Mouse (Mus musculus) limb, embryonic 15.5 days (tissue): ENCODE data around the gene Gm9821. TPM values are rescaled to one million over a fixed set of nuclear protein-coding genes. Genes with fewer than 3 reads are reported as not detected.

Experiments
- ATAC-seq: fragments of 200-750 bp; cut with Nextera tagmentation; 2 replicates; pipeline ENCODE4 v1.8.0; 2017; ENCODE audit warnings: low read depth, moderate TSS enrichment; ENCODE audit not compliant: insufficient number of reproducible peaks, low FRiP score, low TSS enrichment
- H3K27ac ChIP-seq: fragments of 300-500 bp; sonication (generic); 2 replicates; pipeline ENCODE4 v1.5.1; 2015; ENCODE audit warnings: moderate library complexity, mild to moderate bottlenecking, inconsistent platforms
- H3K27me3 ChIP-seq: fragments of 300-500 bp; sonication (generic); 2 replicates; pipeline ENCODE4 v1.6.1; 2015; ENCODE audit warnings: inconsistent platforms
- H3K36me3 ChIP-seq: fragments of 300-500 bp; sonication (generic); 2 replicates; pipeline ENCODE4 v1.6.1; 2015; ENCODE audit warnings: inconsistent platforms
- H3K4me1 ChIP-seq: fragments of 300-500 bp; sonication (generic); 2 replicates; pipeline ENCODE4 v1.6.1; 2015; ENCODE audit warnings: inconsistent platforms
- H3K4me2 ChIP-seq: fragments of 300-500 bp; sonication (generic); 2 replicates; pipeline ENCODE4 v1.6.1; 2015; ENCODE audit warnings: mild to moderate bottlenecking, inconsistent platforms
- H3K4me3 ChIP-seq: fragments of 300-500 bp; sonication (generic); 2 replicates; pipeline ENCODE4 v1.5.1; 2015; ENCODE audit warnings: mild to moderate bottlenecking, inconsistent platforms
- H3K9ac ChIP-seq: fragments of 300-500 bp; sonication (generic); 2 replicates; pipeline ENCODE4 v1.6.1; 2015; ENCODE audit warnings: inconsistent platforms
- H3K9me3 ChIP-seq: fragments of 300-500 bp; sonication (generic); 2 replicates; pipeline ENCODE4 v1.6.1; 2016; ENCODE audit warnings: inconsistent platforms
- WGBS: fragments of 180-500 bp; shearing (Covaris S2); methylation state at CpG from one replicate; pipeline ENCODE4 v1.1.7; 2015; 5-methylcytosine and 5-hydroxymethylcytosine counted together
- polyA plus RNA-seq: library from polyadenylated mRNA; unstranded; fragments of >200 nt; fragmentation: Nextera tagmentation; extraction: Ambion mirVana; gene quantifications from 2 replicates; pipeline ENCODE4 v1.2.1, GENCODE M21; 2015

Gm9821 gene
- polyA plus RNA-seq, 1 experiment from 2014 or later: 0.45 TPM

- Histone ChIP-seq H3K27ac (no peak overlapping the region), H3K4me1 (peaks cover 55% of the 10 kb centered on the region), H3K27me3 (no peaks in the 10 kb centered on the region), H3K36me3 (no peaks in the 10 kb centered on the region), H3K4me2 (no peak overlapping the region), H3K9ac (no peak overlapping the region), H3K9me3 (no peaks in the 10 kb centered on the region), H3K4me3 (no peak overlapping the region)
- WGBS: 24% methylated on average over 5 of the region's 5 CpGs
- no peak for ATAC-seq
Observed at GRCm38 (mm10) chr2:91953825-91954224, 8.3 kb downstream of the Gm9821 start.

GRCm38 (mm10) chr2:91955121-91955591 lies 9.7 kb downstream of the Gm9821 start:
- H3K36me3 ChIP-seq: no peaks in the 10 kb centered on the region
- no peak for ATAC-seq
- H3K27me3 ChIP-seq: no peaks in the 10 kb centered on the region
- no peak overlapping the region for H3K27ac ChIP-seq
- peaks cover 50% of the 10 kb centered on the region for H3K4me1 ChIP-seq
- no peak overlapping the region for H3K9ac ChIP-seq
- WGBS: 82% methylated on average over 4 of the region's 4 CpGs
- H3K9me3 ChIP-seq: no peaks in the 10 kb centered on the region
- H3K4me3 ChIP-seq: no peak overlapping the region
- no peak overlapping the region for H3K4me2 ChIP-seq

- H3K27ac ChIP-seq: no peak overlapping the region
- H3K9ac ChIP-seq: no peak overlapping the region
- 72% methylated on average over 6 of the region's 6 CpGs for WGBS
- H3K36me3 ChIP-seq: no peaks in the 10 kb centered on the region
- H3K27me3 ChIP-seq: no peaks in the 10 kb centered on the region
- H3K9me3 ChIP-seq: no peaks in the 10 kb centered on the region
- H3K4me1 ChIP-seq: peaks cover 47% of the 10 kb centered on the region
- no peak overlapping the region for H3K4me3 ChIP-seq
- ATAC-seq: no peak
- no peak overlapping the region for H3K4me2 ChIP-seq
Observed at GRCm38 (mm10) chr2:91955875-91956274, 10.4 kb downstream of the Gm9821 start.

- H3K27ac ChIP-seq: peak overlapping the region; percentile 54; the same call in 1 of the 2 replicates
- H3K9ac ChIP-seq: no peak overlapping the region
- H3K36me3 ChIP-seq: no peaks in the 10 kb centered on the region
- H3K4me3 ChIP-seq: no peak overlapping the region
- ATAC-seq: peak; percentile 42; the same call in 1 of the 2 replicates
- no peak overlapping the region for H3K4me2 ChIP-seq
- no peaks in the 10 kb centered on the region for H3K9me3 ChIP-seq
- H3K27me3 ChIP-seq: no peaks in the 10 kb centered on the region
- 16% methylated on average over 4 of the region's 4 CpGs for WGBS
- H3K4me1 ChIP-seq: peaks cover 58% of the 10 kb centered on the region
Observed at GRCm38 (mm10) chr2:91957096-91957495, 11.6 kb downstream of the Gm9821 start.

GRCm38 (mm10) chr2:91958049-91958448 lies 12.5 kb downstream of the Gm9821 start:
- Histone ChIP-seq H3K9ac (no peak overlapping the region), H3K27me3 (no peaks in the 10 kb centered on the region), H3K27ac (no peak overlapping the region), H3K36me3 (no peaks in the 10 kb centered on the region), H3K4me1 (peaks cover 68% of the 10 kb centered on the region), H3K4me3 (no peak overlapping the region), H3K9me3 (no peaks in the 10 kb centered on the region), H3K4me2 (no peak overlapping the region)
- 73% methylated on average over 8 of the region's 8 CpGs for WGBS
- no peak for ATAC-seq

GRCm38 (mm10) chr2:91958701-91959457 lies 13.4 kb downstream of the Gm9821 start:
- Histone ChIP-seq H3K9ac (no peak overlapping the region), H3K27me3 (no peaks in the 10 kb centered on the region), H3K9me3 (no peaks in the 10 kb centered on the region), H3K4me1 (peaks cover 67% of the 10 kb centered on the region), H3K27ac (no peak overlapping the region), H3K4me3 (no peak overlapping the region), H3K4me2 (no peak overlapping the region), H3K36me3 (no peaks in the 10 kb centered on the region)
- 44% methylated on average over 10 of the region's 10 CpGs for WGBS
- no peak for ATAC-seq

GRCm38 (mm10) chr2:91959544-91960410 lies 14.3 kb downstream of the Gm9821 start:
- no peak for ATAC-seq
- no peak overlapping the region for H3K9ac ChIP-seq
- H3K9me3 ChIP-seq: no peaks in the 10 kb centered on the region
- no peaks in the 10 kb centered on the region for H3K36me3 ChIP-seq
- H3K4me1 ChIP-seq: peaks cover 64% of the 10 kb centered on the region
- H3K4me3 ChIP-seq: no peak overlapping the region
- 73% methylated on average over 11 of the region's 11 CpGs for WGBS
- H3K27me3 ChIP-seq: no peaks in the 10 kb centered on the region
- no peak overlapping the region for H3K27ac ChIP-seq
- no peak overlapping the region for H3K4me2 ChIP-seq

GRCm38 (mm10) chr2:91960459-91960858 lies 15.0 kb downstream of the Gm9821 start:
- ATAC-seq: no peak
- Histone ChIP-seq H3K9me3 (no peaks in the 10 kb centered on the region), H3K9ac (no peak overlapping the region), H3K4me1 (peaks cover 62% of the 10 kb centered on the region), H3K4me3 (no peak overlapping the region), H3K4me2 (no peak overlapping the region), H3K27me3 (no peaks in the 10 kb centered on the region), H3K27ac (no peak overlapping the region), H3K36me3 (no peaks in the 10 kb centered on the region)
- 91% methylated on average over 5 of the region's 5 CpGs for WGBS

GRCm38 (mm10) chr2:91961901-91962761 lies 16.6 kb downstream of the Gm9821 start:
- ATAC-seq: no peak
- H3K36me3 ChIP-seq: no peaks in the 10 kb centered on the region
- no peak overlapping the region for H3K27ac ChIP-seq
- H3K4me3 ChIP-seq: peak overlapping the region; percentile 92
- no peak overlapping the region; the same call in 1 of the 2 replicates for H3K9ac ChIP-seq
- 48% methylated on average over 4 of the region's 4 CpGs for WGBS
- H3K9me3 ChIP-seq: no peaks in the 10 kb centered on the region
- peak overlapping the region; percentile 87 for H3K4me2 ChIP-seq
- no peaks in the 10 kb centered on the region for H3K27me3 ChIP-seq
- H3K4me1 ChIP-seq: peaks cover 57% of the 10 kb centered on the region

- no peaks in the 10 kb centered on the region for H3K9me3 ChIP-seq
- no peaks in the 10 kb centered on the region for H3K36me3 ChIP-seq
- ATAC-seq: peak; percentile 25; the same call in 1 of the 2 replicates
- H3K27me3 ChIP-seq: no peaks in the 10 kb centered on the region
- peak overlapping the region; percentile 92 for H3K4me3 ChIP-seq
- H3K9ac ChIP-seq: peak overlapping the region; percentile 88
- H3K4me2 ChIP-seq: peak overlapping the region; percentile 87
- peak overlapping the region; percentile 80 for H3K27ac ChIP-seq
- H3K4me1 ChIP-seq: peaks cover 50% of the 10 kb centered on the region
- under 1% methylated on average over 33 of the region's 39 CpGs for WGBS
Observed at GRCm38 (mm10) chr2:91962864-91963401, 17.4 kb downstream of the Gm9821 start.

- peak overlapping the region; percentile 87 for H3K4me2 ChIP-seq
- peaks cover 52% of the 10 kb centered on the region for H3K4me1 ChIP-seq
- H3K9me3 ChIP-seq: no peaks in the 10 kb centered on the region
- peak overlapping the region; percentile 80 for H3K27ac ChIP-seq
- H3K9ac ChIP-seq: peak overlapping the region; percentile 88
- ATAC-seq: peak; percentile 91
- no peaks in the 10 kb centered on the region for H3K27me3 ChIP-seq
- no peaks in the 10 kb centered on the region for H3K36me3 ChIP-seq
- peak overlapping the region; percentile 92 for H3K4me3 ChIP-seq
- WGBS: under 1% methylated on average over 46 of the region's 57 CpGs
Observed at GRCm38 (mm10) chr2:91963443-91963932, 18.0 kb downstream of the Gm9821 start.
